Mouse (Mus musculus) gastrocnemius, adult 2 months (tissue): Measurements from ENCODE around the gene Gm10031. TPM values are rescaled to one million over a fixed set of nuclear protein-coding genes. Genes with fewer than 3 reads are reported as not detected.
"Not testable (repeated sequence)": the region's sequence is repeated elsewhere in the genome, so short reads cannot be mapped to it uniquely, and the experiment has no call there.

Experiments
- DNase-seq: peaks from one replicate; pipeline ENCODE4 v3.0.0; 2022
- H3K27ac ChIP-seq: fragments of 200-600 bp; 2 replicates; pipeline ENCODE4 v1.8.1; 2022; ENCODE audit warnings: mild to moderate bottlenecking
- H3K4me3 ChIP-seq: fragments of 200-600 bp; 2 replicates; pipeline ENCODE4 v1.8.1; 2022; ENCODE audit warnings: mild to moderate bottlenecking, moderate library complexity
- CTCF ChIP-seq: fragments of 200-600 bp; IDR thresholded peaks from 2 replicates; pipeline ENCODE4 v1.8.1; 2022; ENCODE audit warnings: antibody characterized with exemption, mild to moderate bottlenecking, moderate library complexity
- intact Hi-C: fragments of 180-260 bp; cut with DNase I; formaldehyde crosslinking; loops from one replicate; pipeline ENCODE4 v1.15.1; 2025
- long read RNA-seq, 2 experiments: library from polyadenylated mRNA; stranded (forward); transcript quantifications; one replicate each; pipeline ENCODE4 v2.0.0; 2021
- total RNA-seq, 2 experiments: library from RNA; stranded (reverse); gene quantifications; 2 replicates each; pipeline ENCODE4 v1.2.3; 2021

The Gm10031 gene
- total RNA-seq, result 10 to 100 TPM; 42.9 to 49.5 TPM
- long read RNA-seq, experiment 1, partial matches to known transcripts, result 0 of 4 reads
- long read RNA-seq, experiment 1, other reads (novel, unspliced or antisense), result 0 of 4 reads
- long read RNA-seq, experiment 2, partial matches to known transcripts, result 0 of 3 reads
- long read RNA-seq, experiment 2, other reads (novel, unspliced or antisense), result 0 of 3 reads

DNA sequence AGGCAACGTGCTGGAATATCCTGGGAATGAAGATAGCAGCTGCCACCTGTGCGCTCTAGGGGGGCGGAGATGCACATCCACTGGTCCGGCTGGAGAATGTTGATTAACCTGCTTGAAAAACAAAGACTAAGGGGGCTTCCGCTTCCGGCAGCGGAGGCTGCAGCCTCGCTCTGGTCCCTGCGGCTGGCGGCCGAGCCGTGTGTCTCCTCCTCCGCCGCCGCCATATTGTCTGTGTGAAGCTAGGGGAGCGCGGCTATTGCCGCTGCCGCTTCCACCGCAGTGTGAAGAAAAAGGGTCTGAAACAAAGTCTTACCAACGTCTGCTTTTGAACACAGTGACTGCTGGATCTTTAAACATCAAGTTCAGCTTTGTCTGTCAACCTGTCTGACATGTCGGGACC is at the start of gene Gm10031:
Gene Gm10031, plus strand, starts transcription at position 171 of the 400 bp plus-strand sequence.
- DNase-seq, intact Hi-C loops, H3K27ac ChIP-seq, H3K4me3 ChIP-seq: not testable (repeated sequence)

DNA sequence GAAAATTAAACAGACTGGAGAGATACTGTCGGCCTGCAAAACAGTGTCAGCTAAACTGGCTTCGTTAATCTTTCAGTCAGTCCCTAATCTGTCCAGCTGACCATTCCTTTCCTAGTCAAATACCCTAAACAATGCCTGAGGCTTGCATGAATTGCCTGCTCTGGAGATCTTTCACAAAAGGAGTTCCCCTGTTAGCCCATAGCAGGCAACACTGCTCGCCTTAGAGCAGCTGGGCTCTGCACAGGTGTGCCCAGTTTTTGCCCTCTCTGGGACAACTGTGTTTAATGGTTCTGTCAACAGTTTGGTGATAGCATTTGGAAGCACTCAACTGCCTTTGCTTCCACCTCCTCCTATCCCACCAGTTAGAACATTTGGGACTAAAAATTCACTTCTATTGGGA is 49.0 kb upstream of the Gm10031 start:
- no peak for TF ChIP-seq CTCF
- no peak for DNase-seq
- intact Hi-C loops, result loop anchor here (5.0 kb wide), 1 partner anchor 53 kb away; the partner anchor contains the start of gene Axdnd1
- Histone ChIP-seq H3K4me3 (no peak overlapping the region), H3K27ac (no peak overlapping the region)

DNA sequence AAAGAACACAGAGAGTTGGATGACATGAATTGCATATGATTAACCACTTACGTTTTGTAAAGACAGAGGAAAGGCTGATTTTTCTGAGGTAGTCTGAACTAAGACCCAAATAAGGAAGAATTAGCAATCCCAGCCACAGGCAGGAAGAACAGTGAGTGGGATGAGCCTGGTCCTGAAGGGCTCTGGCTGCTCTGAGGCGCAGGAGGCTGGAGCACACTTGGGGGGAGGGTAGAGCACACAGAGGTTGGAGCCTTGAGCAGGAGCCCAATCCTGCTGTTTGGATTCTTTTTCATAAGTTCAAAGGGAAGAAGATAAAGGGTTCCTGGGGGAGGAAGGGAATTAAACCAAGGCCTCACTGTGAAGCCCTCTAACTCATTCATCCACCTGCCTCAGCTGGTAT is 47.8 kb upstream of the Gm10031 start:
- intact Hi-C loops, result no loop called here
- Histone ChIP-seq H3K4me3 (no peak overlapping the region), H3K27ac (no peak overlapping the region)
- TF ChIP-seq CTCF, result no peak
- no peak for DNase-seq

DNA sequence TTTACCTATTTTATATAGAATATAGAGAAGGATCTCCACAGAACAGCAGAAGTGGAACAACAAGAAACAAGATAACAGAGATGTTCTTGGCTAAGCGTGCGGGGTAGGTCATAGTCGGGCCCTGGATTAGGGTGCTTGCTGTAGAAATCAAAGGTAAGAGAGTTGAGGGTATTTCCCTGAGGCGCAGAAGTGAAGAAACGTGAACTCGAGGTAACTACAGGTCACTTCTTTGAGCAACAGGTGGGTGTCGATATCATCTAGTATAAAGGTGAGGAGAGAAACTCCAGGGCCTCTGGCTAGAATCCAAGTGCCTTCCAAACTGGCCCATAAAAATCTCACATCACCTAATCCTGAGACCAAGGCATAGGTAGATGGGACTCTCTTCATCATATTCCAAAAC is 47.3 kb upstream of the Gm10031 start:
- H3K4me3 ChIP-seq, result no peak overlapping the region
- TF ChIP-seq CTCF, result no peak
- intact Hi-C loops, result no loop called here
- H3K27ac ChIP-seq, result no peak overlapping the region
- DNase-seq, result no peak

DNA sequence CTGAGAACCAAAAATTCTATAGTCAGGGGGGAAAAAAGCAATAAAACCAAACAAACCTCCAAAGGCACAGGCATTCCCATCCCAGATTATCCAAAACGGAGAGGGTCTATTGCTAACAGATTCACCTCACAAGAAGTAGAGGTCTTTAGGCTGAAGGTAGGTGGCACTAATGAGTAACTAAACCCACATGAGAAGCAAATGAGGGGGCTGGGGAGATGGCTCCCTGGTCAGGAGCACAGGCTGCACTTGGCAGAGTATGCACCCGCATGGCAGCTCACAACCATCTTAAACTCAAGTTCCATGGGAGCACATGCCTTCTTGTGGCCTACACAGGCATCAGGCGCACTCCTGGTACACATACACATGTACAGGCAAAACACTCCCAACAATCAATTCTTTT is 42.0 kb upstream of the Gm10031 start:
- no peak for TF ChIP-seq CTCF
- Histone ChIP-seq H3K27ac (no peak overlapping the region), H3K4me3 (no peak overlapping the region)
- no peak for DNase-seq
- intact Hi-C loops, result no loop called here

DNA sequence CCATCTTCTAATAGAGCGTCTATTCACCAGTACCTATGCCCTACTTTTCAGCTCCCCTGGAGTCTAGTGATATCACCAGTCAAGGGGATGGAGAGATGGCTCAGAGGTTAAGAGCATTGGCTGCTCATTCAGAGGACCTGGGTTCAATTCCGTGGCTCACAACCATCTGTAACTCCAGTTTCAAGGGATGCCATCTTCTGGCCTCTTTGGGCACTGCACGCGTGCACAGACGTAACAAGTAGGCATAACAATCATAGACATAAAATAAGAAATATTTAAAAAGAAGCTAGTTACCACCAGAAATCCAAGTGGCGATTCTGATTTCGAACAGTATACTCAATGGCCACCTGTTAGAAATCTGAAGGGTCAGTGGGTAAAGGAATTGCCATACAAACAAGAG is 36.3 kb upstream of the Gm10031 start:
- H3K27ac ChIP-seq, result no peak overlapping the region
- no peak overlapping the region for H3K4me3 ChIP-seq
- DNase-seq, result no peak
- TF ChIP-seq CTCF, result peak; percentile 17; the same call in 1 of the 2 replicates
- intact Hi-C loops, result no loop called here

DNA sequence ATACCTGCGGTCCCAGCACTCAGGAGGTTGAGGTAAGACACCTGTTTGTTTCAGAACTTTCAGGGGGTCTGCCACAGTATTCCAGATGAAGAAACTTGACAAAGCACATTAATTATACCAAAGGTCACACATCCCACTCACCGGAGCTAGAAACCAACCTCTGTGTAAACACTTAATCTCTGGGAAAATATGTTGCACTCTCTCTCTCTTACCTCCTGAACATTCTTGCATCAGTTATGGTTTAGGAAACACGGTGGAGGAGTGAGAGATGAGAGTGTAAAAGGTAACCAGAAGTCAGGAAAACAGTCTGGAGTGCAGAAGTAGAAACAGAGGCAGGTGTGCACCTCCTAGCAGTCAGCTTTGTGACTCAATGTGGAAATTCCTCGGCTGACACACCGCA is 35.8 kb upstream of the Gm10031 start:
- DNase-seq, result no peak
- no peak overlapping the region for H3K27ac ChIP-seq
- no peak for TF ChIP-seq CTCF
- intact Hi-C loops, result loop anchor here (2.0 kb wide), 1 partner anchor 51 kb away; no protein-coding TSS in a partner anchor
- no peak overlapping the region for H3K4me3 ChIP-seq

DNA sequence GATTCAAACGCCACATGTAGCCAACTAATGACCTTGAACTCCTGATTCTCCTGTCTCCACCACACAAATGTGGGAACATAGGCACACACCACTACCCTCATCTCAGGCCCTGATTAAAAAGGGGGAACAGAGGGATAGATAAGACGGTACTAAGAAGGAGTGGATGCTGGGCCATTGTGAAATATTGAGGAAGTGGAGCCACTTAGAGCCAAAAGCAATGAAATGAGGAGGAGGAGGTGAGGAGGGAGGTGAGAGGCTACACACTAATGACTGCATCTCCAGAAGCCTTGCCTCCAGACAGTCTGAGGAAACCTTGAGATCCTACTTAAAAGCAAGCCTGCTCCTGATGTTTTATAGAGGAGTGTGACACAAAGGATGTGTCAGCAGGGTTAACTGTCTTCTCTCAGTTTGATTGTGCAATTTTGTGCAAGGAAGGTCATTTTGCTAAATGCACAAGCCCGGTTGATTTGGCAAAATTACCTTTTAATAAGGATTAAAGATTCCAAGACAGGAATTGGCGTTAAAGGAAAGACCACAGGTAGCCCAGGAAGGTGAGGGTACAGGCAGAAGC is 32.5 kb upstream of the Gm10031 start:
- Histone ChIP-seq H3K27ac (no peak overlapping the region), H3K4me3 (no peak overlapping the region)
- no peak for DNase-seq
- no peak for TF ChIP-seq CTCF
- intact Hi-C loops, result no loop called here

DNA sequence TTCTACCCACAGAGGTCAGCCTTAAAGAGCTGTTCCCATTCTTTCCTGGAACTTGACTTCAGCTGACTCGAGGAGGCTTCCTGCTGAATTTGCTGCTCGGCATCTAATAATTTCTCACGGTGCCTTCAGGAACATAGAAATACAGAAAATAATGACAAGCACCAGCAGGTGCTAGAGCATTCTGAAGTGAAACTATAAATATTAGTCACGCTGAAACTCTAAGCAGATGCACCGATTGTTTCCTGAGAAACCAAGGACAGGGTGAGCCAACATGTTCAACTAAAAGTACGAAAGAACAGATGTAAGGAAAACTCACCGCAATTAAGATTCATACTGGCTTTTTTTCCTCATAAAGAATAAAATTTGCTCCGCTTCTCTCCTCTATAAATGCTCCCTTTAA is 28.8 kb upstream of the Gm10031 start:
- TF ChIP-seq CTCF, result no peak
- no peak overlapping the region for H3K27ac ChIP-seq
- no peak overlapping the region for H3K4me3 ChIP-seq
- DNase-seq, result no peak
- intact Hi-C loops, result no loop called here

DNA sequence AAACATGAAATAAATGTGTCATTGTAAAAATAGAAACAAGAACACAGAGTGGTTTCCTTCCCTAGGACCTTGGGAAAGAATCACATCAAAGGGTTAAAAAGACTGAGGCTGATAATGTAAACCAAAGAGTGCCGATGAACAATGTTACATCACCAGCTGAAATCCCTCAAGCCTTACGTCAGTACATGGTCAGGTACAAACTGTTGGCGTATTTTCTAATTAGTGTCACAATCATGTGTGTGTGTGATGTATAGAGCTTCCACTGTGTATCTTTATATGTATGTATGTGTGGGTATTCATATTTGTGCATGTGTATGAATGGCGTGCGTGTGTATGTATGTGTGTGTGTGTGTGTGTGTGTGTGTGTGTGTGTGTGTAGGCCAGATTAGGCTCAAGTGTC is 26.9 kb upstream of the Gm10031 start:
- intact Hi-C loops, result no loop called here

DNA sequence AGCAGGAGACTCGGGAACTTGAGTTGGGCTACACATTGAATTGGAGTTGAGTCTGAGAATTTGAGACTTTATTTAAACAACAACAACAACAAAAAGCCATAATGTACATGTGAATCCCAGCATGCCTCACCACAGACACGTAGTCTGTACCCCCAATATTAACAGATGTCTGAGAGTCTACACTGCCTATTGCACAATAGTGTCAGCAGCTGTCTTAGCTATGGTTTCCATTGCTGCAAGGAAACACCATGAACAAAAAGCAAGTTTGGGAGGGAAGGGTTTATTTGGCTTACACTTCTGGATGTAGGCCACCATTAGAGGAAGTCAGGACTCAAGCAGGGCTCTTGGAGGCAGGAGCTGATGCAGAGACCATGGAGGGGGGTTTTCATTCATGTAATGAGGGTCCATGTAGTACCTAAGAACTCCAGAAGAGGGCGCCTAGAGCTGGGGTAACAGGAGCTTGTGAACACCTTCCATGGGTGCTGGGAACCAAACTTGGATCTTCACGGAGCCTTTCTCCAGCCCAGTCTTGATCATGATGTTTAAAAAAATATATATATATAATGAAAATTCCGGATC is 18.8 kb upstream of the Gm10031 start:
- no peak overlapping the region for H3K27ac ChIP-seq
- H3K4me3 ChIP-seq, result no peak overlapping the region
- TF ChIP-seq CTCF, result peak; percentile 19; the same call in 1 of the 2 replicates
- no peak for DNase-seq
- intact Hi-C loops, result no loop called here

More for the DNA sequence above, 26.9 kb upstream of the Gm10031 start:
- H3K27ac ChIP-seq, result no peak overlapping the region
- DNase-seq, result no peak
- no peak for TF ChIP-seq CTCF
- H3K4me3 ChIP-seq, result no peak overlapping the region

DNA sequence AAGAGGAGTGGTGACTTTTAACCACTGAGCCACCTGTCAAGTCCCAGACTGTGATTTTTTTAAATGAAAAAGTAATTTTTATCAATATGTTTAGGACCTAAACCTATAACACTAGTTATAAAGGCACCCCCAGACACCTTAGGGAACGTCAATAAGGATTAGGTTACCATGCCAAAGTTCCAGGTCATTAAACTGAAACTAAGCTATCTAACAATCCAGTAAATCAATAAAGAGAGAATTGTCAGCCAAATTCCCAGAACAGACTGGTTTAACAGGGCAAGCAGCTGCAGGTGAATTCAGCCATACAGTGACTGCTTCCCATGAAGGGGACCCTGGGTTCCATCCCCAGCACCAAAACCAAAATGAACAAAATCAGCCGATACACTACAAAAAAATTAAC is 17.9 kb upstream of the Gm10031 start:
- intact Hi-C loops, result no loop called here
- TF ChIP-seq CTCF, result no peak

DNA sequence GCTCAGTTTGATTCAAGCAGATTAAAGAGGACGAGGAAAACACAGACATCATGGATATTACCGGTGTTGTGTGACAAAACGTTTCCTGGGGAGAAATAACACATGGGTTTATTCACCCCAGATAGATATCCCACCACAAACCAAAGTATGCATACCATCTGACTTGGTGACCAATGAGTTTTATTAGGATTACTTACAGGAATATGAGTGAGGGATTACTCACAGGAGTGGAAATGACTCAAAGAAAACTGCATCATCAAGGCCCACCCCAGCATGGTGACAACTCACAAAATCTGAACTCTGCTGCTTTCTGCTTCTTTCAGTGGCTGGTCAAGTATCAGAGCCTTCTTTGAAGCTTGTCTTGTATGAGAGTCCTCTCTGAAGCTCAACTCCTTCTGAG is 16.1 kb upstream of the Gm10031 start:
- no peak overlapping the region for H3K27ac ChIP-seq
- no peak for DNase-seq
- intact Hi-C loops, result no loop called here
- H3K4me3 ChIP-seq, result no peak overlapping the region
- TF ChIP-seq CTCF, result no peak

More for the DNA sequence above, 17.9 kb upstream of the Gm10031 start:
- no peak overlapping the region for H3K4me3 ChIP-seq
- DNase-seq, result no peak
- H3K27ac ChIP-seq, result no peak overlapping the region
